Comparison of ENCODE assay signal across 25 mouse cellular contexts in the genomic region with DNA sequence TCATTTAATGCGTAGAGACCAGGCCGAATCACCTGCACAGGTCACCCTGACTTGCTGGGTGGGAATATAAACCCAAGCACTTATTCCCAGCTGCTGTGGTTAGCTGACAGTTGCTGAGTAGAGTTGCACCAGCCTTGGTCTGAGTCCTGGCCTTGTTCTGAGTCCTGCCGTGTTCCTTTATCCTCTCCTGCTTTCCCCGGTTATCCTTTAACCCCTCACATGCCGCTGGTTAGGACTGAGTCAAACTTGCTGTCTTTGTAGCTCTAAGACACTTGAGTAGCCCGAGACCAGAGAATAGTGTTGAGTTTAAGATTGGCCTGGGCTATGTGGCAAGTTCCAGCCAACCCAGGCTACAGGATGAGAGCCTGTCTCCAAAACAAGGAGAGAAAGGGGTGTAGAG.
A peak's percentile ranks its signal among the peaks of the same experiment; 100 is the strongest.
DNase-seq lines count a peak whose midpoint lies in the region; ATAC-seq and TF ChIP-seq lines count a peak whose summit lies in the region.
"Had no signal": no experiment of that assay in that cellular context is flagged by ENCODE, and none has a peak within 500 bp of the region (broad histone marks: within the 10 kb centered on the region; RNA-seq: fewer than 3 reads in every experiment).

No protein-coding gene starts in this region.

- ATAC-seq in embryonic facial prominence, embryonic 14.5 days (ENCODE audit: low read depth), result no peak
- no peak for ATAC-seq in intestine, postnatal 0 days
- ATAC-seq: lung, postnatal 0 days; midbrain, embryonic 15.5 days; Patski had no signal

- H3K4me2 ChIP-seq in embryonic facial prominence, embryonic 14.5 days (ENCODE audit: low read depth, low read length), result no peak overlapping the region
- peak overlapping the region; percentile 13; the same call in 1 of the 2 replicates for H3K4me2 ChIP-seq in intestine, postnatal 0 days (replicated peaks; ENCODE audit: low read depth)
- H3K4me2 ChIP-seq: forebrain, embryonic 12.5 days; heart, embryonic 11.5 days; hindbrain, embryonic 12.5 days; limb, embryonic 15.5 days; liver, embryonic 15.5 days; midbrain, embryonic 15.5 days; neural tube, embryonic 12.5 days; stomach, embryonic 15.5 days had no signal

- no peaks in the 10 kb centered on the region for H3K36me3 ChIP-seq in embryonic facial prominence, embryonic 10.5 days (replicated peaks)
- H3K36me3 ChIP-seq in embryonic facial prominence, embryonic 14.5 days (ENCODE audit: control insufficient read depth, insufficient read depth, low read length), result no peaks in the 10 kb centered on the region
- peaks cover 15% of the 10 kb centered on the region; the same call in 1 of the 2 replicates for H3K36me3 ChIP-seq in intestine, postnatal 0 days (ENCODE audit: control insufficient read depth, insufficient read depth)
- H3K36me3 ChIP-seq: forebrain, embryonic 12.5 days; G1E; hindbrain, embryonic 12.5 days; limb, embryonic 15.5 days; liver, embryonic 15.5 days; midbrain, embryonic 15.5 days; neural tube, embryonic 12.5 days; stomach, embryonic 15.5 days had no signal

- DNase-seq in kidney, adult 9 months, result peak; percentile 59
- DNase-seq in kidney, postnatal 14 days, result no peak
- DNase-seq in embryonic facial prominence, embryonic 10.5 days (ENCODE audit: low spot score), result no peak
- DNase-seq in embryonic facial prominence, embryonic 14.5 days (ENCODE audit: low spot score), result no peak
- no peak for DNase-seq in B cell, adult 2 months
- no peak for DNase-seq in cerebellum, adult 11-12 months
- DNase-seq in left cerebral cortex, adult 8-10 months (ENCODE audit: low spot score in 2 of 2), result no peak
- DNase-seq: adrenal gland, postnatal 36 days; cerebellum, adult 9-11 months; layer of hippocampus, postnatal 36 days; thymus, adult 2 months; thymus, postnatal 4 days had no signal

- peaks cover 61% of the 10 kb centered on the region for H3K4me1 ChIP-seq in embryonic facial prominence, embryonic 10.5 days
- H3K4me1 ChIP-seq in embryonic facial prominence, embryonic 14.5 days (ENCODE audit: control insufficient read depth, insufficient read depth, low read length), result peaks cover 38% of the 10 kb centered on the region
- peaks cover 50% of the 10 kb centered on the region for H3K4me1 ChIP-seq in intestine, postnatal 0 days (replicated peaks; ENCODE audit: control insufficient read depth, insufficient read depth, low read length)
- H3K4me1 ChIP-seq: midbrain, embryonic 15.5 days had no signal

- peak overlapping the region; percentile 75; the same call in 1 of the 2 replicates for H3K27ac ChIP-seq in embryonic facial prominence, embryonic 10.5 days (replicated peaks)
- peak overlapping the region; percentile 85 for H3K27ac ChIP-seq in embryonic facial prominence, embryonic 14.5 days (replicated peaks; ENCODE audit: low read depth, low read length)
- H3K27ac ChIP-seq in intestine, postnatal 0 days (ENCODE audit: low read depth, low read length), result peak overlapping the region; percentile 89; the same call in 1 of the 2 replicates
- H3K27ac ChIP-seq: forebrain, embryonic 12.5 days; liver, embryonic 15.5 days; macrophage; midbrain, embryonic 15.5 days; neural tube, embryonic 12.5 days; stomach, embryonic 15.5 days had no signal

- H3K4me3 ChIP-seq in embryonic facial prominence, embryonic 10.5 days, result no peak overlapping the region
- no peak overlapping the region for H3K4me3 ChIP-seq in embryonic facial prominence, embryonic 14.5 days (ENCODE audit: low read depth, low read length)
- no peak overlapping the region for H3K4me3 ChIP-seq in intestine, postnatal 0 days (ENCODE audit: low read depth, low read length)
- H3K4me3 ChIP-seq: forebrain, embryonic 12.5 days; hindbrain, embryonic 12.5 days; limb, embryonic 15.5 days; liver, embryonic 15.5 days; midbrain, embryonic 15.5 days; neural tube, embryonic 12.5 days; stomach, embryonic 15.5 days had no signal

- H3K9ac ChIP-seq in embryonic facial prominence, embryonic 14.5 days (ENCODE audit: low read depth, low read length), result no peak overlapping the region
- H3K9ac ChIP-seq in intestine, postnatal 0 days (ENCODE audit: low read depth, low read length), result peak overlapping the region; percentile 37; the same call in 1 of the 2 replicates
- H3K9ac ChIP-seq: forebrain, embryonic 12.5 days; hindbrain, embryonic 12.5 days; limb, embryonic 15.5 days; liver, embryonic 15.5 days; midbrain, embryonic 15.5 days; neural tube, embryonic 12.5 days; stomach, embryonic 15.5 days had no signal

- WGBS in embryonic facial prominence, embryonic 10.5 days, result 50% methylated on average over 6 of the region's 6 CpGs
- 52% methylated on average over 6 of the region's 6 CpGs for WGBS in embryonic facial prominence, embryonic 14.5 days
- 48% methylated on average over 6 of the region's 6 CpGs for WGBS in intestine, postnatal 0 days

- 0 out of 2 replicates have a peak, but pooled peaks cover 4% of the 10 kb centered on the region for H3K27me3 ChIP-seq in embryonic facial prominence, embryonic 10.5 days (replicated peaks; ENCODE audit: low read depth, poor library complexity, severe bottlenecking)
- H3K27me3 ChIP-seq in embryonic facial prominence, embryonic 14.5 days (replicated peaks; ENCODE audit: control insufficient read depth, insufficient read depth, low read length), result no peaks in the 10 kb centered on the region
- no peaks in the 10 kb centered on the region for H3K27me3 ChIP-seq in intestine, postnatal 0 days (replicated peaks; ENCODE audit: control insufficient read depth, insufficient read depth, low read length)
- H3K27me3 ChIP-seq: forebrain, embryonic 12.5 days; hindbrain, embryonic 12.5 days; liver, embryonic 15.5 days; midbrain, embryonic 15.5 days; neural tube, embryonic 12.5 days; Patski; stomach, embryonic 15.5 days had no signal

- TF ChIP-seq CTCF in intestine, postnatal 0 days (IDR thresholded peaks at IDR 0.05; ENCODE audit: low read depth), result no peak

- H3K9me3 ChIP-seq in embryonic facial prominence, embryonic 10.5 days, result no peaks in the 10 kb centered on the region
- H3K9me3 ChIP-seq in embryonic facial prominence, embryonic 14.5 days (ENCODE audit: control insufficient read depth, low read length), result no peaks in the 10 kb centered on the region
- H3K9me3 ChIP-seq in intestine, postnatal 0 days (ENCODE audit: control insufficient read depth), result no peaks in the 10 kb centered on the region
- H3K9me3 ChIP-seq: forebrain, embryonic 12.5 days; G1E; hindbrain, embryonic 12.5 days; limb, embryonic 15.5 days; liver, embryonic 15.5 days; midbrain, embryonic 15.5 days; neural tube, embryonic 12.5 days; stomach, embryonic 15.5 days had no signal
